Mouse (Mus musculus) activated CD4-positive, CD25-positive, alpha-beta regulatory T cell (primary cell): ENCODE data around the gene Asxl2. TPM values are rescaled to one million over a fixed set of nuclear protein-coding genes. Genes with fewer than 3 reads are reported as not detected.

Source experiments
- polyA plus RNA-seq, 2 experiments: library from polyadenylated mRNA; unstranded; fragments of 100-300 nt; shearing (Covaris generic); gene quantifications; one replicate each; pipeline ENCODE4 v1.2.1; 2017

The Asxl2 gene
- 10 to 100 TPM; 45.0 to 82.1 TPM for polyA plus RNA-seq

GRCm38 (mm10) chr12:3426530-3427034, at the start of gene Asxl2:
Gene Asxl2, plus strand, starts transcription at chr12:3426857.

Other genes starting within 250 kb of the Asxl2 start
- 100 to 1,000 TPM; 137 to 172 TPM for gene Rab10, start 116.9 kb upstream of the Asxl2 start, polyA plus RNA-seq
- 1 to 10 TPM; 6.6 to 7.3 TPM for gene Kif3c, start 61.7 kb upstream of the Asxl2 start, polyA plus RNA-seq
- gene Dtnb, start 145.5 kb downstream of the Asxl2 start, polyA plus RNA-seq: 10 to 100 TPM; 52.8 to 95.3 TPM